Mouse (Mus musculus) spleen, postnatal 0 days (tissue): ENCODE measurements around the gene Rnf24. TPM values are rescaled to one million over a fixed set of nuclear protein-coding genes. Genes with fewer than 3 reads are reported as not detected.

ENCODE experiments used
- polyA plus RNA-seq: library from polyadenylated mRNA; unstranded; fragments of >200 nt; fragmentation: Nextera tagmentation; extraction: Ambion mirVana; gene quantifications from 2 replicates; pipeline ENCODE4 v1.2.1, GENCODE M21; 2015

Gene Rnf24
- 0.59 and 0.98 TPM in 2 replicates for polyA plus RNA-seq

GRCm38 (mm10) chr2:131352747-131353563 lies at the start of gene Rnf24:
Gene Rnf24 (minus strand): TSS chr2:131352892.

GRCm38 (mm10) chr2:131262213-131262672 lies 90.4 kb downstream of the Rnf24 start, which contains the start of gene Pank2:
Gene Pank2 (plus strand): TSS chr2:131262495.

Other genes with a start within 250 kb of the Rnf24 start
- 2.3 and 2.4 TPM in 2 replicates for gene Hspa12b, start 225.6 kb downstream of the Rnf24 start, polyA plus RNA-seq
- not detected in 2 replicates for gene Gm11037, start 219.4 kb downstream of the Rnf24 start, polyA plus RNA-seq
- 138 and 153 TPM in 2 replicates for gene 1700037H04Rik, start 192.8 kb downstream of the Rnf24 start, polyA plus RNA-seq
- gene Cenpb, start 172.8 kb downstream of the Rnf24 start, polyA plus RNA-seq: 7.9 and 8.0 TPM in 2 replicates
- 139 and 157 TPM in 2 replicates for gene Cdc25b, start 165.9 kb downstream of the Rnf24 start, polyA plus RNA-seq
- 1.9 and 2.2 TPM in 2 replicates for gene Spef1, start 165.6 kb downstream of the Rnf24 start, polyA plus RNA-seq
- 19.9 and 21.3 TPM in 2 replicates for gene Ap5s1, start 145.8 kb downstream of the Rnf24 start, polyA plus RNA-seq
- gene Mavs, start 118.8 kb downstream of the Rnf24 start, polyA plus RNA-seq: 20.3 and 20.8 TPM in 2 replicates
- 34.0 and 37.5 TPM in 2 replicates for gene Pank2, start 90.4 kb downstream of the Rnf24 start, polyA plus RNA-seq
- 107 and 108 TPM in 2 replicates for gene Smox, start 138.6 kb upstream of the Rnf24 start, polyA plus RNA-seq
- 1.2 and 1.7 TPM in 2 replicates for gene Adra1d, start 209.4 kb upstream of the Rnf24 start, polyA plus RNA-seq